Mouse (Mus musculus): ENCODE measurements around the gene Rbm38.

Gene Rbm38

GRCm38 (mm10) chr2:173020430-173020829 is at the start of gene Rbm38:
Gene Rbm38 (plus strand): TSS chr2:173020498.
- no peak for DNase-seq

- DNase-seq = no peak
Measured at GRCm38 (mm10) chr2:172971865-172972264, 48.4 kb upstream of the Rbm38 start.

- no peak for DNase-seq
Measured at GRCm38 (mm10) chr2:172973806-172974565, 46.3 kb upstream of the Rbm38 start.

GRCm38 (mm10) chr2:172974701-172975100 is 45.6 kb upstream of the Rbm38 start:
- DNase-seq = no peak

- peak; percentile 93 for DNase-seq
Measured at GRCm38 (mm10) chr2:172975159-172975558, 45.1 kb upstream of the Rbm38 start.

- DNase-seq = no peak
Measured at GRCm38 (mm10) chr2:172976661-172977238, 43.5 kb upstream of the Rbm38 start.

- no peak for DNase-seq
Measured at GRCm38 (mm10) chr2:172977409-172978130, 42.7 kb upstream of the Rbm38 start, which contains the start of gene Spo11. Gene Spo11 (plus strand): TSS chr2:172977700.

- DNase-seq = no peak
Measured at GRCm38 (mm10) chr2:172978131-172978633, 42.1 kb upstream of the Rbm38 start.

GRCm38 (mm10) chr2:172979666-172980345 is 40.5 kb upstream of the Rbm38 start:
- no peak for DNase-seq

GRCm38 (mm10) chr2:172982776-172983561 is 37.3 kb upstream of the Rbm38 start:
- DNase-seq = no peak

GRCm38 (mm10) chr2:172990161-172990560 is 30.1 kb upstream of the Rbm38 start:
- DNase-seq = no peak

GRCm38 (mm10) chr2:172996207-172996606 is 24.1 kb upstream of the Rbm38 start:
- DNase-seq = peak; percentile 92

GRCm38 (mm10) chr2:172997748-172998147 is 22.6 kb upstream of the Rbm38 start:
- DNase-seq = no peak

- DNase-seq = no peak
Measured at GRCm38 (mm10) chr2:172998478-172998877, 21.8 kb upstream of the Rbm38 start.

GRCm38 (mm10) chr2:172999630-173000284 is 20.5 kb upstream of the Rbm38 start, which contains the start of gene Rae1:
Gene Rae1 (plus strand): TSS chr2:173000117.
- DNase-seq = peak; percentile 100

GRCm38 (mm10) chr2:173000285-173000652 is 20.0 kb upstream of the Rbm38 start:
- DNase-seq = no peak

GRCm38 (mm10) chr2:173000921-173001320 is 19.4 kb upstream of the Rbm38 start:
- DNase-seq = no peak

- DNase-seq = peak; percentile 75
Measured at GRCm38 (mm10) chr2:173003737-173004136, 16.6 kb upstream of the Rbm38 start.

- DNase-seq = no peak
Measured at GRCm38 (mm10) chr2:173010220-173010717, 10.0 kb upstream of the Rbm38 start.

GRCm38 (mm10) chr2:173011440-173011839 is 8.9 kb upstream of the Rbm38 start:
- DNase-seq = no peak

GRCm38 (mm10) chr2:173014741-173015287 is 5.5 kb upstream of the Rbm38 start:
- peak; percentile 92 for DNase-seq
